ENCODE assay signal across 24 mouse cellular contexts in genomic region chr6:8742449-8742848, GRCm38 (mm10). TPM values are rescaled to one million over a fixed set of nuclear protein-coding genes. Genes with fewer than 3 reads are reported as not detected.
DNase-seq lines count a peak whose midpoint lies in the region; ATAC-seq and TF ChIP-seq lines count a peak whose summit lies in the region.
"Had no signal": no experiment of that assay in that cellular context is flagged by ENCODE, and none has a peak within 500 bp of the region (broad histone marks: within the 10 kb centered on the region; RNA-seq: fewer than 3 reads in every experiment).

No protein-coding gene starts in this region.

- no peaks in the 10 kb centered on the region for H3K9me3 ChIP-seq in kidney, embryonic 14.5 days (ENCODE audit: control insufficient read depth, low read length)
- H3K9me3 ChIP-seq in embryonic facial prominence, embryonic 11.5 days (replicated peaks; ENCODE audit: control insufficient read depth, low read length): no peaks in the 10 kb centered on the region
- no peaks in the 10 kb centered on the region for H3K9me3 ChIP-seq in limb, embryonic 10.5 days (replicated peaks)
- H3K9me3 ChIP-seq in midbrain, embryonic 13.5 days: no peaks in the 10 kb centered on the region
- H3K9me3 ChIP-seq: forebrain, embryonic 13.5 days; intestine, embryonic 15.5 days; kidney, embryonic 15.5 days; midbrain, embryonic 15.5 days; neural tube, embryonic 15.5 days had no signal

- no peak overlapping the region for H3K4me2 ChIP-seq in kidney, embryonic 14.5 days (replicated peaks; ENCODE audit: low read depth, low read length)
- H3K4me2 ChIP-seq in embryonic facial prominence, embryonic 11.5 days (ENCODE audit: low read depth, low read length): no peak overlapping the region
- H3K4me2 ChIP-seq in midbrain, embryonic 13.5 days (replicated peaks): no peak overlapping the region
- H3K4me2 ChIP-seq: forebrain, embryonic 13.5 days; hindbrain, embryonic 14.5 days; intestine, embryonic 15.5 days; kidney, embryonic 15.5 days; midbrain, embryonic 15.5 days; neural tube, embryonic 15.5 days had no signal

- no peak overlapping the region for H3K27ac ChIP-seq in kidney, embryonic 14.5 days (ENCODE audit: low read depth, low read length)
- H3K27ac ChIP-seq in embryonic facial prominence, embryonic 11.5 days (replicated peaks; ENCODE audit: low read depth, low read length): peak overlapping the region; percentile 44
- H3K27ac ChIP-seq in limb, embryonic 10.5 days: peak overlapping the region; percentile 85
- H3K27ac ChIP-seq in midbrain, embryonic 13.5 days: no peak overlapping the region
- H3K27ac ChIP-seq: forebrain, embryonic 13.5 days; heart, adult 2 months; hindbrain, embryonic 14.5 days; intestine, embryonic 15.5 days; kidney, embryonic 15.5 days; midbrain, embryonic 15.5 days; neural tube, embryonic 15.5 days had no signal

- 12% methylated on average over 3 of the region's 3 CpGs for WGBS in kidney, embryonic 14.5 days
- 8% methylated on average over 3 of the region's 3 CpGs for WGBS in embryonic facial prominence, embryonic 11.5 days
- WGBS in limb, embryonic 10.5 days: 5% methylated on average over 3 of the region's 3 CpGs
- WGBS in lung, adult 2 months: 56% methylated on average over 3 of the region's 3 CpGs
- WGBS in midbrain, embryonic 13.5 days: 25% methylated on average over 3 of the region's 3 CpGs

- no peak for TF ChIP-seq POLR2A in brain, embryonic 14.5 days (IDR thresholded peaks at IDR 0.05; ENCODE audit: borderline replicate concordance, extremely low read depth, insufficient read depth, insufficient read length, poor library complexity, severe bottlenecking)
- no peak for TF ChIP-seq POLR2A in lung, adult 2 months (IDR thresholded peaks at IDR 0.05; ENCODE audit: borderline replicate concordance, extremely low read depth, low read depth, low read length)

- TF ChIP-seq CTCF in brain, embryonic 14.5 days (IDR thresholded peaks at IDR 0.05; ENCODE audit: borderline replicate concordance, extremely low read depth, insufficient read depth, insufficient read length): no peak
- no peak for TF ChIP-seq CTCF in lung, adult 2 months (IDR thresholded peaks at IDR 0.05; ENCODE audit: insufficient read depth, low read length)

- no peaks in the 10 kb centered on the region for H3K4me1 ChIP-seq in kidney, embryonic 14.5 days (ENCODE audit: control insufficient read depth, insufficient read depth, low read length)
- no peaks in the 10 kb centered on the region for H3K4me1 ChIP-seq in embryonic facial prominence, embryonic 11.5 days (ENCODE audit: control insufficient read depth, insufficient read depth, low read length)
- peaks cover 42% of the 10 kb centered on the region for H3K4me1 ChIP-seq in limb, embryonic 10.5 days
- no peaks in the 10 kb centered on the region for H3K4me1 ChIP-seq in lung, adult 2 months (ENCODE audit: control insufficient read depth, insufficient read depth, low read length)
- H3K4me1 ChIP-seq in midbrain, embryonic 13.5 days (replicated peaks): no peaks in the 10 kb centered on the region
- H3K4me1 ChIP-seq: forebrain, embryonic 13.5 days; intestine, embryonic 15.5 days; midbrain, embryonic 15.5 days; neural tube, embryonic 15.5 days had no signal

- DNase-seq in kidney, postnatal 25 days: no peak
- peak; percentile 5 for DNase-seq in brain, embryonic 14.5 days (ENCODE audit: low read depth)
- peak; percentile 83 for DNase-seq in embryonic facial prominence, embryonic 11.5 days (ENCODE audit: low spot score)
- peak; percentile 69 for DNase-seq in limb, embryonic 10.5 days (ENCODE audit: low spot score)
- no peak for DNase-seq in lung, adult 2 months
- no peak for DNase-seq in layer of hippocampus, adult 9-10 months (ENCODE audit: low spot score)
- DNase-seq: adrenal gland, postnatal 25 days; cerebellum, postnatal 36 days; gastrocnemius, postnatal 14 days; heart, adult 2 months; layer of hippocampus, postnatal 36 days; liver, postnatal 0 days; lung, postnatal 14 days; right cerebral cortex, postnatal 14 days; thymus, postnatal 14 days had no signal

- H3K36me3 ChIP-seq in kidney, embryonic 14.5 days (ENCODE audit: control insufficient read depth, insufficient read depth, low read length): no peaks in the 10 kb centered on the region
- H3K36me3 ChIP-seq in embryonic facial prominence, embryonic 11.5 days (replicated peaks; ENCODE audit: control insufficient read depth, insufficient read depth, low read depth, low read length): no peaks in the 10 kb centered on the region
- no peaks in the 10 kb centered on the region for H3K36me3 ChIP-seq in limb, embryonic 10.5 days
- peaks cover 10% of the 10 kb centered on the region; the same call in 1 of the 2 replicates for H3K36me3 ChIP-seq in midbrain, embryonic 13.5 days
- H3K36me3 ChIP-seq: intestine, embryonic 15.5 days had no signal

- no peak overlapping the region for H3K4me3 ChIP-seq in kidney, embryonic 14.5 days (ENCODE audit: low read length)
- no peak overlapping the region for H3K4me3 ChIP-seq in embryonic facial prominence, embryonic 11.5 days (ENCODE audit: low read depth, low read length)
- H3K4me3 ChIP-seq in limb, embryonic 10.5 days: no peak overlapping the region
- no peak overlapping the region for H3K4me3 ChIP-seq in lung, adult 2 months (replicated peaks; ENCODE audit: extremely low read depth, low read depth, low read length)
- no peak overlapping the region for H3K4me3 ChIP-seq in midbrain, embryonic 13.5 days (replicated peaks)
- H3K4me3 ChIP-seq: forebrain, embryonic 13.5 days; heart, adult 2 months; intestine, embryonic 15.5 days; kidney, embryonic 15.5 days; midbrain, embryonic 15.5 days; neural tube, embryonic 15.5 days had no signal

- no peak overlapping the region for H3K9ac ChIP-seq in kidney, embryonic 14.5 days (ENCODE audit: low read depth, low read length)
- H3K9ac ChIP-seq in embryonic facial prominence, embryonic 11.5 days (replicated peaks; ENCODE audit: low read length): no peak overlapping the region
- H3K9ac ChIP-seq in midbrain, embryonic 13.5 days (replicated peaks): no peak overlapping the region
- H3K9ac ChIP-seq: forebrain, embryonic 13.5 days; hindbrain, embryonic 14.5 days; intestine, embryonic 15.5 days; kidney, embryonic 15.5 days; liver, postnatal 0 days; midbrain, embryonic 15.5 days; neural tube, embryonic 15.5 days had no signal

- H3K27me3 ChIP-seq in kidney, embryonic 14.5 days (ENCODE audit: control insufficient read depth, insufficient read depth, low read length): no peaks in the 10 kb centered on the region
- no peaks in the 10 kb centered on the region for H3K27me3 ChIP-seq in embryonic facial prominence, embryonic 11.5 days (ENCODE audit: control insufficient read depth, insufficient read depth, low read length)
- no peaks in the 10 kb centered on the region for H3K27me3 ChIP-seq in limb, embryonic 10.5 days (ENCODE audit: low read depth, poor library complexity, severe bottlenecking)
- H3K27me3 ChIP-seq in midbrain, embryonic 13.5 days: no peaks in the 10 kb centered on the region
- H3K27me3 ChIP-seq: forebrain, embryonic 13.5 days; intestine, embryonic 15.5 days; kidney, embryonic 15.5 days; midbrain, embryonic 15.5 days; neural tube, embryonic 15.5 days; Patski had no signal

- ATAC-seq in kidney, embryonic 14.5 days (ENCODE audit: low FRiP score, low TSS enrichment): peak; percentile 26; the same call in 1 of the 2 replicates
- ATAC-seq in embryonic facial prominence, embryonic 11.5 days (replicated peaks; ENCODE audit: insufficient number of reproducible peaks, low FRiP score, low TSS enrichment, low read depth): peak; percentile 77
- ATAC-seq in midbrain, embryonic 13.5 days: no peak
- ATAC-seq: forebrain, embryonic 13.5 days; intestine, embryonic 15.5 days; liver, postnatal 0 days; midbrain, embryonic 15.5 days; Patski had no signal

RNA-seq across cellular contexts. Expression of gene Ica1, which starts 35.8 kb away (rescaled TPM):
- 26.8 and 30.0 TPM in 2 replicates for polyA plus RNA-seq in kidney, embryonic 14.5 days (2014; fragmentation: Nextera tagmentation; extraction: Ambion mirVana)
- polyA plus RNA-seq in brain, embryonic 14.5 days (2012; rRNA removed): 15.6 and 20.0 TPM in 2 replicates
- 20.4 and 21.4 TPM in 2 replicates for polyA plus RNA-seq in embryonic facial prominence, embryonic 11.5 days (2014; fragmentation: Nextera tagmentation; extraction: Ambion mirVana)
- 11.9 and 17.1 TPM in 2 replicates for polyA plus RNA-seq in limb, embryonic 10.5 days (2016; fragmentation: Nextera tagmentation; extraction: Ambion mirVana)
- 10.1 and 10.9 TPM in 2 replicates for polyA plus RNA-seq in lung, adult 2 months (2012; rRNA removed)
- polyA plus RNA-seq in midbrain, embryonic 13.5 days (2015; fragmentation: Nextera tagmentation; extraction: Ambion mirVana): 36.9 and 37.2 TPM in 2 replicates

Comparison
In these comparisons a context has a peak if more than half of its experiments do, and no peak if none do; other contexts are left out.
1. H3K27ac ChIP-seq: peak in embryonic facial prominence, embryonic 11.5 days (single experiment) and limb, embryonic 10.5 days (single experiment); none in kidney, embryonic 14.5 days (single experiment) and midbrain, embryonic 13.5 days (single experiment).
2. DNase-seq: peak in brain, embryonic 14.5 days (single experiment), embryonic facial prominence, embryonic 11.5 days (single experiment) and limb, embryonic 10.5 days (single experiment); none in kidney, postnatal 25 days (0 of 2), lung, adult 2 months (single experiment) and layer of hippocampus, adult 9-10 months (single experiment).